Mouse (Mus musculus): ENCODE data around the gene Pnrc1. TPM values are rescaled to one million over a fixed set of nuclear protein-coding genes. Genes with fewer than 3 reads are reported as not detected.

Gene Pnrc1
- polyA plus RNA-seq, 1 experiment from 2014 or later = 46.1 TPM

DNA sequence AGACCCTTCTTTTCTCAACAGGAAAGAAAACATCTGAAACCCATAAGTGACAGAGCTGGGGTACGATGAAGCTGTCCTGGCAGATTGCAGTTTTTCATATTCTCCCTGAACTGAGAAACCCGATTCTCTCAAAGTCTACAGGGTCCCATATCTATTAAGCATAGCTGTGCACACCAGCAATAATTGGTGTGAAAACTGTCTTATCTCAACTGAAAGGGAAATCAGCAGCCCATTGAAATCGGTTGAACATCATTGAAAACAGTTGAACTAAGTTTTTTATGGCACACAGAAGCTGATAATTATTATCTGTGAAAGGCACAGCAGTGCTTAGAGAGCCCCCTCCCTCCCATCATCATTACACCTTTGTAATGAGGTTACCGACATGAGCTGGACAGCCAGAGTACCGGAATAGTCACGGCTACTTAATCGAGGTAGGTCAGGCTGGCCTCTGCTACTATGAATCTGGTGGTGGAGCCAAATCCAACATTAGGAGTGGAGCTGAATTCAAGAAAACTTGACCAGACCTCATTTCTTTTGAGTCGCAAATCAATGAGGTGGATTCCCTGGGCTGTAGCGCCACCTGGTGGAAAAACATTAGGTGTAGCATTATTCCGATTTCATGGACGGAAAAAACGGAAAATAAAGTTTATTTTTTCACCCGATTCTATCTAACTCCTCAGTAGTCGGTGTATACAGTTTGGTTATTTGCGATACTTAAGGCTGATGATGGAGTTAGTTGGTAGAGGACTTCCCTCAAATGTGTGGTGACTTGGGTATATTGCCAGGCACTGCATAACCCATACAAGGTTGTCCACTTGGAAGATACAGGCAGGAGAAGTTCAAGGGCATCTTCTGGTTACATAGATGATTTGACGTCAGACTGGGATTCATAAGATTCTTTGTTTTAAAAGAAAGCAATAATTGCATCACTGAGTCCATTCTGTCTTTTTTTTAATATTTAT is 2.7 kb upstream of the Pnrc1 start:
- no peaks in the 10 kb centered on the region for H3K9me3 ChIP-seq (replicated peaks)
- ATAC-seq (ENCODE audit: low FRiP score) = no peak
- H3K9ac ChIP-seq (replicated peaks) = no peak overlapping the region
- H3K36me3 ChIP-seq = no peaks in the 10 kb centered on the region
- no peak overlapping the region for H3K4me3 ChIP-seq (replicated peaks)
- peak overlapping the region; percentile 25 for H3K4me2 ChIP-seq
- H3K27me3 ChIP-seq (replicated peaks) = no peaks in the 10 kb centered on the region
- 25% methylated on average over 16 of the region's 16 CpGs for WGBS
- no peak overlapping the region for H3K27ac ChIP-seq (replicated peaks)
- no peaks in the 10 kb centered on the region for H3K4me1 ChIP-seq

DNA sequence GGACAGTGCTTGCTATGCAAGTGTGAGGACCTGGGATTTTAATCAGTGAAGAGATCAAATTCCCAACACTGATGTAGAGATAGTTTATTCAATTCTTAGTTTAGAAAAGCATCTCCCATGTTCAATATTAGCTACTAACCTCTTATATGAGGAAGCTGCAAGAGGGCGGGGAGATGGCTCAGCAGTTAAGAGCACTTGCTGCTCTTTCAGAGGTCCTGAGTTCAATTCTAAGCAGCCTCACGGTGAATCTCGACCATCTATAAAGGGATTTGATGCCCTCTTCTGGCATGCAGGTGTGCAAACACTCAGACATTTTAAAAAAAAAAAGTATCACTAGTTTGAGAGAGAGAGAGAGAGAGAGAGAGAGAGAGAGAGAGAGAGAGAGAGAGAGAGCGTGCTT is 915 bp upstream of the Pnrc1 start:
- WGBS = 65% methylated on average over 4 of the region's 4 CpGs
- Histone ChIP-seq H3K4me2 (no peak overlapping the region), H3K27ac (replicated peaks) (no peak overlapping the region), H3K4me3 (replicated peaks) (no peak overlapping the region), H3K4me1 (no peaks in the 10 kb centered on the region), H3K27me3 (replicated peaks) (no peaks in the 10 kb centered on the region), H3K9ac (replicated peaks) (no peak overlapping the region), H3K36me3 (no peaks in the 10 kb centered on the region), H3K9me3 (replicated peaks) (no peaks in the 10 kb centered on the region)
- ATAC-seq (ENCODE audit: low FRiP score) = no peak

DNA sequence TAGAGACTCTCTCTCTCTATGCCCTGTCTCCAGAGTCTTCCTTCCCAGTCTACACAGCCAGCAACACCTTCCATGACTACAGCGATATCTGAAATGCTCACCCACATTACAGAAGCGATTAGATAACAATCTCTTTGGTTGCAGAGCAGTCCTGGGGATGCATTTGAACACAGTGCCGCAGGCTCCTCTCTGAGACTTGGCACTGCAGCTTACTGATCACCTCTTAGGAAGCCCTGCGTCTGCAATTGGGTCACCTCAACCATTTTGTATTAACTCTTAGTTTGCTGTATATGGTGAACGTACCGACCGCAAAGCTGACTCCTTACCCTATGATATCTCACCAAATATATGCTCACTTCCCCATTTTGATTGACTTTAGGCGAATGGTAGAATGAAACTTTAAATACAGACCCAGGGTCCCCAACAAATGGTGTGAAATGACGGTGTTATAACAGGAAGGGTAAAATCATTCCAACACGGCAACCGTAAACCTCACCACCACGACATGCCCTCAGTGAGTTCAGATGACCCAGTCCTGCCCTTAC is 785 bp downstream of the Pnrc1 start:
- H3K4me1 ChIP-seq = no peaks in the 10 kb centered on the region
- 90% methylated on average over 12 of the region's 12 CpGs for WGBS
- H3K4me2 ChIP-seq = no peak overlapping the region
- H3K36me3 ChIP-seq = no peaks in the 10 kb centered on the region
- no peaks in the 10 kb centered on the region for H3K9me3 ChIP-seq (replicated peaks)
- no peak overlapping the region for H3K9ac ChIP-seq (replicated peaks)
- H3K27me3 ChIP-seq (replicated peaks) = no peaks in the 10 kb centered on the region
- H3K4me3 ChIP-seq (replicated peaks) = no peak overlapping the region
- no peak for ATAC-seq (ENCODE audit: low FRiP score)
- no peak overlapping the region for H3K27ac ChIP-seq (replicated peaks)

DNA sequence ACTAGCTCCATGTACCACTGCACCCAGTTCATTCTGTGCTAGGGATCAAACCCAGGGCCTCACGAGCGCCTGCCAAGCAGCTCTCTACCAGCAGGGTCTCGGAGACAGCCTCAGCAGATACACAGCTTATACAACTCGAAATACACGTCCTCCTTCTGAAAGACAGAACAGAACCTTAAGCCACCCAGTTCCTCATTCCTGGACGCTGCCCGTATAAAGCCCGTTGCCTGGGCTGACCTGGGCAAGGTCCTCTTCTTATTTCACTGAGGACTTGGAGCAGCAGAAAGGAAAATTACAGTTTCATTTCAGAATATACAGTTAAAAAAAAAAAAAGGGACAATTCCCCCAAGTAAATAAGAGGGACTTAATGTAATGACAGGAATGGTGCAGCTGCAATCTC is 4.5 kb downstream of the Pnrc1 start:
- no peak overlapping the region for H3K4me3 ChIP-seq (replicated peaks)
- H3K9ac ChIP-seq (replicated peaks) = no peak overlapping the region
- H3K4me2 ChIP-seq = no peak overlapping the region
- H3K36me3 ChIP-seq = no peaks in the 10 kb centered on the region
- no peaks in the 10 kb centered on the region for H3K27me3 ChIP-seq (replicated peaks)
- no peak overlapping the region for H3K27ac ChIP-seq (replicated peaks)
- 88% methylated on average over 8 of the region's 8 CpGs for WGBS
- H3K9me3 ChIP-seq (replicated peaks) = no peaks in the 10 kb centered on the region
- no peaks in the 10 kb centered on the region for H3K4me1 ChIP-seq
- ATAC-seq (ENCODE audit: low FRiP score) = no peak

DNA sequence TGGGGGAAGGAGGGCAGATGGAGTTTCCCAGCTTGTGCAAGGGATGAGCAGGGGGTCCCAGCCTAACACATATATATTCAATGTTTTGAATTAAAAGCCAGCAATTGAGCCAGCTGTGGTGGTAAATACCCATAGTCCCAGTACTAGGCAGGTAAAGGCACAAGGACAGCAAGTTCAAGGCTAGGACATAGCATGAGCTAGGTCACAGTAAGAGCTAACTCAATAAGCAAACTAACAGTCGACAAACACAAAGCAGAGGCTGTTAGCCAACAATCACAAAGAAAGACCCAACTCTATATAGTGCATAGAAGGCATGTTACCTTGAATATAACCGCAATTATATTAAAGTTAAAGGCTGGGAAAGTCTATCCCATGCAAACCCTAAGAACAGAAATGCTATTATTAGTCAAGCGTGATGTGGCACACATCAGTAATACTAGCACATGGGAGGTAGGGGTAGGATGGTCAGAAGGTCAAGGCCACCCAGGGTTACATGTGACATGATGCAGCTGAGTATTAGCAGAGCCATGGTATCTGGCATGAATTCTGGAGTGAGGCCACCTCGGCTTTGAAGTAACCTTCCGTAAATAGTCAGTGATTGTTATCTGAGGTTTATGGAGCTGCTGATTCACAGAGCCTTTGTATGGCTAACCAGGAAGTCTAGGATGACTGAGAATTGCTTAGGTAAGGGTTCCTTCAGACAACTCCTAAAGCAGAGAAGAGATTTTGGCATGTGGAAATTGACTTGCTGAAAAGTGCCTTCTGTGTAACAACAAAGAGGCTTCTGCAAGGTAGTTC is 5.7 kb downstream of the Pnrc1 start:
- Histone ChIP-seq H3K36me3 (no peaks in the 10 kb centered on the region), H3K9ac (replicated peaks) (no peak overlapping the region), H3K27ac (replicated peaks) (no peak overlapping the region), H3K9me3 (replicated peaks) (no peaks in the 10 kb centered on the region), H3K27me3 (replicated peaks) (no peaks in the 10 kb centered on the region), H3K4me3 (replicated peaks) (no peak overlapping the region), H3K4me1 (no peaks in the 10 kb centered on the region), H3K4me2 (no peak overlapping the region)
- WGBS = 80% methylated on average over 5 of the region's 5 CpGs
- ATAC-seq (ENCODE audit: low FRiP score) = no peak

DNA sequence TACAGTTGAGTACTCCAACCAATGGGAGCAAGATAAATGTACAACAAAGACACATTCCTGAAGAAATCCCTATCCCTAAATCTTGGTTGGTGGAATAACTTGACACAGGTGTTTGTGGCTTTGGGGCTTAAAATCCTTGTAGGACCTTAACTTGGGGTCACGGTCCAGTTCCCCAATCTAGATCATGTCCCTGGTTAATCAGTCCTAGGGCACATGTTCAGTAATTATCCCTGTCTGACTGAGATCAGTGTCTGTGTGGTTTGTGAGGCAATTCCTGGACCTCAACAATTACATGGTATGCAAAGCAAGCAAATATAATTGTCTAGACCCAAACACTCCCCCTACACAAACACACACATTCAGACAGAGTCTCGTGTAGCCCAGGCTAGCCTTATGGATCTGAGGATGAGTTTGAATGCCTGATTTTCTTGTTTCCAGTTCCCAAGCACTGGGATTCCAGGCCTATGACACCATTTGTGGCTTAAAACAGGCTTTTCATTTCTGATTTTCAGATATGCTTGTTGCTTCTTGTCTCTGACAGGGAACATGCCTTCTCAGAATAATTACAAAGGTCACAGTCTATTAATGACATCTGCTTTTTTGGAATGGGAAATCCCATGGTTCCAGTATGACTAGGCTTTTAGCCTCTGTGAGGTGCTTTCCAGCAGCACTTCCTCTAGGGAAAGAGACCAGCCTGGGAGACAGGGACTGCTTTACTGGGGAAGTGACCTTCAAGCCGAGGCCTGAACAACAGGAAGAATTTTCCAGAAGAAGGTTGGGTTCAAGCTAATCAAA is 7.9 kb downstream of the Pnrc1 start:
- Histone ChIP-seq H3K27me3 (replicated peaks) (no peaks in the 10 kb centered on the region), H3K4me3 (replicated peaks) (no peak overlapping the region), H3K4me2 (no peak overlapping the region), H3K4me1 (no peaks in the 10 kb centered on the region), H3K27ac (replicated peaks) (no peak overlapping the region), H3K9ac (replicated peaks) (no peak overlapping the region), H3K36me3 (no peaks in the 10 kb centered on the region), H3K9me3 (replicated peaks) (no peaks in the 10 kb centered on the region)
- ATAC-seq (ENCODE audit: low FRiP score) = no peak
- 90% methylated on average over 3 of the region's 3 CpGs for WGBS

DNA sequence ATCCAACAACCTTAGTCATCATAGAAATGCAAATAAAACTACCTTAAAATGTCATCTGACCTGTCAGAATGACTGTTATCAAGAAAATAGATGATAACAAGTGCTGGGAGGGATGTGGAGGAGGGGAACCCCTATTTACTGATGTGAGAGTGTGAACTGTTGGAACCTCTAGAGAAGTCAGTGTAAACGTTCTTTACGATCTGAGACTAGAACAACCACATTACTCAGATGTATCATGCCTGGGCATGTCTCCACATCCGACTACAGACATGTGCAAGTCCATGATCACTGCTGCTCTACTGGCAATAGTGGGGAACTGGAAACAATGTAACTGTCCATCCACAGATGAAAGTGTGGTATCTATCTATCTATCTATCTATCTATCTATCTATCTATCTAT is 16.5 kb downstream of the Pnrc1 start:
- Histone ChIP-seq H3K4me1 (no peaks in the 10 kb centered on the region), H3K27ac (replicated peaks) (no peak overlapping the region), H3K36me3 (no peaks in the 10 kb centered on the region), H3K27me3 (replicated peaks) (no peaks in the 10 kb centered on the region), H3K9ac (replicated peaks) (no peak overlapping the region), H3K4me2 (no peak overlapping the region), H3K4me3 (replicated peaks) (no peak overlapping the region), H3K9me3 (replicated peaks) (no peaks in the 10 kb centered on the region)
- ATAC-seq (ENCODE audit: low FRiP score) = no peak
- 82% methylated on average over 3 of the region's 3 CpGs for whole genome bisulfite sequencing

DNA sequence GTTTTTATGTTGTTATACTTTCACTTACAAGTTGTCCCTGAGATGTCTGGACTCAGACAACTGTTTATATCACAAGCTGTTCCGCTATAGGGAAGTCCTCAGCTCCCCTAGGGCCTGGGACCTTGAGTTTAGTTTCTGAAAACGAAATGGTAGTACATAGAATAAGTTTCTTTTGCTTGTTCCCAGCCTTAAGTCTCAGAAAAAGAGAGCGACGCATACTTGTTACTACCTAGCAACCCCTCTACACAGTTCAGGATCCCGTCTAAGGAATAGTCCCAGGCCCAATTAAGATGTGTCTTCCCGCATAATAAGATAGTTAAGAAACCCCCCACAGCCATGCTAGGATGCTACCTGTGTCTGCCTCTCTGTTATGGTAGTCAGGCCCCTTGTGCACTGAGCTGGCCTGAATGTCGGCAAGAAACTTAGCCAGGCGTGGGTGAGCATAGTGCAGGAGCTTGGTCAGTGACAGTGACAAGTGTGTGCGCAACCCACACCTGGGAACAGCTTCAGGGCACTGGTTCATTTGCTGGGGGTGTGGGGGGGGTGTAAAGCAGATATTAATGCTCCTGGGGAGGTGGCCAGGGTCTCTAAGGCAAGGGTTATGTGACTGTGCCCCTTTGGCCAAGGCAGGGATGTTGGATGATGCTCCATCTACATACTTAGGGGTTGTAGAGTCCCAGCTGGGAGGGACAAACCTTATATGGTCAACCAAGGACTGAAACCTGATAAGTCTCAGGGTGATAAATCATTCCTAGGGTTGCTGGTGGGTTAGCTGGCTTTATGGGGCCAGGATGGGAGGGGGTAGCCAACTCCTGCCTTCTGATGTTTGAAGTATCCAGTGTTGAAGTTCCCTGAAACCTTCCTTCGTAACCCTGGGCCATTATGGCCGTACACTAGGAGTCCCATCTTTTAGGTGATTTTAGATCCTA is 19.3 kb downstream of the Pnrc1 start:
- Histone ChIP-seq H3K9ac (replicated peaks) (no peak overlapping the region), H3K27ac (replicated peaks) (no peak overlapping the region), H3K36me3 (no peaks in the 10 kb centered on the region), H3K27me3 (replicated peaks) (no peaks in the 10 kb centered on the region), H3K9me3 (replicated peaks) (no peaks in the 10 kb centered on the region), H3K4me1 (no peaks in the 10 kb centered on the region), H3K4me3 (replicated peaks) (no peak overlapping the region), H3K4me2 (no peak overlapping the region)
- 84% methylated on average over 11 of the region's 11 CpGs for WGBS
- ATAC-seq (ENCODE audit: low FRiP score) = no peak

DNA sequence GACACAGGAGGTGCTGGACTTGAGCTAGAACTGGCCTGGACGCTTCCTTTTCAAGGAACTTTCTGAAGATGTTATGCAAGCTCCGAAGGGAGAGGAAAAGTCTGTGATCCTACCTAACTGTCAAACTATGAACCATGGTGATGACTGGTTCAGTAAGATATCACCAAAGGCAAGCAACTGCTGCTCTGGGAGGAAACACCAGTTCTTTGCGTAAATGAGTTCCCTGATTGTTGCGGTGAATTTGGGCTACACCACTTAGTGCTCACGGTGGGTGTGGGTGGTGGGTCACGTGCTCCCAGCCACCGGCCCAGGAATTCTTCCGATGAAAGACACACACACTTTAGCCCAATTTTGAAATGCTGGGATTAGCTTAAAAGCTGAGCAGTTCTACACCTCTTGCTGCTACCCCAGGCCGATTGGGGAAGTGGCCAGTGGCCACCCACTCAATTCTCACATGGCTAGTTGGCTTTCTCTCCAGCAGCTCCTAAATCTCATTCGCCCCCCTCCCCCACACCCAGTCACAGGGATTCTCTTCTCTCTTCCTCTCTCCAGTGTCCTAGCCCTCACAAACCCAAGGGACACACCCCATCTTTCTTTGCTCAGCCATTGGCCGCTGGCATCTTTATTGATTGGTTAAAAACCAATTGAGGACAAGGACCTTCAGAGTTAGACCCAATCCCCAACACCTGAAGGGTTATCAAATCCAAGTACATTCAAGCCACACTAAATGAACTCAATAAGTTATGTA is 24.8 kb downstream of the Pnrc1 start:
- Histone ChIP-seq H3K27ac (replicated peaks) (no peak overlapping the region), H3K4me2 (no peak overlapping the region), H3K9me3 (replicated peaks) (no peaks in the 10 kb centered on the region), H3K4me1 (0 out of 2 replicates have a peak, but pooled peaks cover 2% of the 10 kb centered on the region), H3K27me3 (replicated peaks) (no peaks in the 10 kb centered on the region), H3K36me3 (no peaks in the 10 kb centered on the region), H3K9ac (replicated peaks) (no peak overlapping the region), H3K4me3 (replicated peaks) (no peak overlapping the region)
- WGBS = 89% methylated on average over 11 of the region's 11 CpGs
- no peak for ATAC-seq (ENCODE audit: low FRiP score)

DNA sequence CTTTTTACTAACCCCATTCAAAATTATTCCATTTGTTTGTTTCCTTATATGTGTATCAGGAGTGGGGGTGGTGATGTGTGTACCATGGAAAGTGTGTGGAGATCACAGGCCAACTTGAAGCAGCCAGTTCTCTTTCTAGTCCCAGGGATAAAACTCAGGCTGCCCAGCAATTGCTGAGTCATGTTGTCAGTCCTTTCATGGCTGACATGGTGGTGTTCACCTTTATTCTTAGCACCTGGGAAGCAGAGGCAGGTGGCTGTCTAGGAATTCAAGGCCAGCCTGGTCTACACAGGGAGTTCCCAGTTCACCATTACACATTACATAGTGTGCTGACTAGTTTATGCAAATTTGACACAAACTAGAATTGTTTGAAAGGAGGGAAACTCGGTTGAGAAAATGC is 27.1 kb downstream of the Pnrc1 start:
- 0 out of 2 replicates have a peak, but pooled peaks cover 2% of the 10 kb centered on the region for H3K4me1 ChIP-seq
- H3K4me3 ChIP-seq (replicated peaks) = no peak overlapping the region
- no peak overlapping the region for H3K9ac ChIP-seq (replicated peaks)
- no peaks in the 10 kb centered on the region for H3K36me3 ChIP-seq
- no peak overlapping the region for H3K4me2 ChIP-seq
- no peaks in the 10 kb centered on the region for H3K9me3 ChIP-seq (replicated peaks)
- no peaks in the 10 kb centered on the region for H3K27me3 ChIP-seq (replicated peaks)
- no peak overlapping the region for H3K27ac ChIP-seq (replicated peaks)
- whole genome bisulfite sequencing = 85% methylated on average over 1 of the region's 1 CpGs
- ATAC-seq (ENCODE audit: low FRiP score) = no peak
